Mouse (Mus musculus): Measurements from ENCODE around the gene Mettl26.
A peak's percentile ranks its signal among the peaks of the same experiment; 100 is the strongest.

The Mettl26 gene

GRCm38 (mm10) chr17:25883824-25884223 lies 8.9 kb downstream of the Mettl26 start:
- DNase-seq (ENCODE audit: low spot score in 2 of 2), result no peak

- DNase-seq (ENCODE audit: low spot score in 2 of 2), result no peak
Measured at GRCm38 (mm10) chr17:25885636-25886035, 10.8 kb downstream of the Mettl26 start.

- DNase-seq (ENCODE audit: low spot score in 2 of 2), result no peak
Measured at GRCm38 (mm10) chr17:25886806-25887205, 11.9 kb downstream of the Mettl26 start.

GRCm38 (mm10) chr17:25887467-25887866 lies 12.6 kb downstream of the Mettl26 start:
- no peak for DNase-seq (ENCODE audit: low spot score in 2 of 2)

GRCm38 (mm10) chr17:25888837-25889236 lies 14.0 kb downstream of the Mettl26 start:
- no peak for DNase-seq (ENCODE audit: low spot score in 2 of 2)

GRCm38 (mm10) chr17:25893975-25894617 lies 19.2 kb downstream of the Mettl26 start:
- DNase-seq (ENCODE audit: low spot score in 2 of 2), result no peak

- no peak for DNase-seq (ENCODE audit: low spot score in 2 of 2)
Measured at GRCm38 (mm10) chr17:25895415-25895814, 20.5 kb downstream of the Mettl26 start.

GRCm38 (mm10) chr17:25895891-25896290 lies 21.0 kb downstream of the Mettl26 start:
- no peak for DNase-seq (ENCODE audit: low spot score in 2 of 2)

- DNase-seq (ENCODE audit: low spot score in 2 of 2), result no peak
Measured at GRCm38 (mm10) chr17:25900193-25900592, 25.3 kb downstream of the Mettl26 start.

GRCm38 (mm10) chr17:25903061-25903460 lies 28.2 kb downstream of the Mettl26 start:
- no peak for DNase-seq (ENCODE audit: low spot score in 2 of 2)

GRCm38 (mm10) chr17:25907640-25908039 lies 32.8 kb downstream of the Mettl26 start:
- no peak for DNase-seq (ENCODE audit: low spot score in 2 of 2)

GRCm38 (mm10) chr17:25911816-25912215 lies 36.9 kb downstream of the Mettl26 start:
- DNase-seq (ENCODE audit: low spot score in 2 of 2), result no peak

- peak; percentile 67 to 82 for DNase-seq (ENCODE audit: low spot score in 2 of 2)
Measured at GRCm38 (mm10) chr17:25913186-25913876, 38.5 kb downstream of the Mettl26 start.

- no peak for DNase-seq (ENCODE audit: low spot score in 2 of 2)
Measured at GRCm38 (mm10) chr17:25913877-25914275, 39.0 kb downstream of the Mettl26 start.

- no peak for DNase-seq (ENCODE audit: low spot score in 2 of 2)
Measured at GRCm38 (mm10) chr17:25914295-25914694, 39.4 kb downstream of the Mettl26 start.

GRCm38 (mm10) chr17:25916931-25917647 lies 42.2 kb downstream of the Mettl26 start:
- DNase-seq (ENCODE audit: low spot score in 2 of 2), result no peak

- DNase-seq (ENCODE audit: low spot score in 2 of 2), result no peak
Measured at GRCm38 (mm10) chr17:25918037-25918750, 43.3 kb downstream of the Mettl26 start.

GRCm38 (mm10) chr17:25919144-25919785 lies 44.4 kb downstream of the Mettl26 start, which contains the start of gene Rab40c:
Gene Rab40c, minus strand, starts transcription at chr17:25919727.
- DNase-seq (ENCODE audit: low spot score in 2 of 2), result peak; percentile 31 to 36

- DNase-seq (ENCODE audit: low spot score in 2 of 2), result peak; percentile 100
Measured at GRCm38 (mm10) chr17:25919786-25920642, 45.1 kb downstream of the Mettl26 start.

- no peak for DNase-seq (ENCODE audit: low spot score in 2 of 2)
Measured at GRCm38 (mm10) chr17:25922120-25922519, 47.2 kb downstream of the Mettl26 start.
